Mouse (Mus musculus) cortical plate, adult 2 months (tissue): ENCODE measurements around the gene Chmp3.

Experiments
- CTCF ChIP-seq: fragments of 200-500 bp; IDR thresholded peaks from 2 replicates; pipeline ENCODE4 v1.5.1; 2011; ENCODE audit warnings: mild to moderate bottlenecking, control low read depth, low read length; ENCODE audit not compliant: insufficient read depth; ENCODE audit errors: extremely low read depth
- POLR2A ChIP-seq: fragments of 200-500 bp; IDR thresholded peaks from 2 replicates; pipeline ENCODE4 v1.6.1; 2011; ENCODE audit warnings: mild to moderate bottlenecking, low read length, control low read depth; ENCODE audit not compliant: insufficient read depth; ENCODE audit errors: extremely low read depth

GRCm38 (mm10) chr6:71583198-71583597 is 39.6 kb downstream of the Chmp3 start:
- TF ChIP-seq POLR2A (no peak), CTCF (no peak)
